ENCODE assay signal across 15 mouse cellular contexts in genomic region chr12:83106120-83106517, GRCm38 (mm10).
A peak's percentile ranks its signal among the peaks of the same experiment; 100 is the strongest.
DNase-seq lines count a peak whose midpoint lies in the region; ATAC-seq and TF ChIP-seq lines count a peak whose summit lies in the region.
"Had no signal": no experiment of that assay in that cellular context is flagged by ENCODE, and none has a peak within 500 bp of the region (broad histone marks: within the 10 kb centered on the region; RNA-seq: fewer than 3 reads in every experiment).

No protein-coding gene starts in this region.

- DNase-seq in lung, embryonic 14.5 days = no peak
- no peak for DNase-seq in lung, postnatal 4 days
- DNase-seq in G1E (ENCODE audit: low spot score) = no peak
- DNase-seq in layer of hippocampus, postnatal 14 days (ENCODE audit: low spot score in 2 of 2) = no peak
- no peak for DNase-seq in layer of hippocampus, adult 2 months (ENCODE audit: low spot score in 2 of 2)
- DNase-seq: B cell, adult 2 months; cerebellum, adult 8-10 months; gastrocnemius, postnatal 10 days had no signal

- H3K4me2 ChIP-seq in lung, embryonic 14.5 days = no peak overlapping the region
- H3K4me2 ChIP-seq in liver, embryonic 15.5 days = peak overlapping the region; percentile 27
- H3K4me2 ChIP-seq: heart, embryonic 13.5 days; hindbrain, embryonic 12.5 days; limb, embryonic 13.5 days; midbrain, embryonic 12.5 days had no signal

- H3K27ac ChIP-seq in lung, embryonic 14.5 days (ENCODE audit: low read depth) = peak overlapping the region; percentile 42; the same call in 1 of the 2 replicates
- H3K27ac ChIP-seq in liver, embryonic 15.5 days (replicated peaks) = no peak overlapping the region
- no peak overlapping the region for H3K27ac ChIP-seq in layer of hippocampus, adult 2 months
- H3K27ac ChIP-seq: heart, embryonic 13.5 days; hindbrain, embryonic 12.5 days; limb, embryonic 13.5 days; midbrain, embryonic 12.5 days had no signal

- no peaks in the 10 kb centered on the region for H3K4me1 ChIP-seq in lung, embryonic 14.5 days (ENCODE audit: insufficient read depth)
- peaks cover 20% of the 10 kb centered on the region for H3K4me1 ChIP-seq in G1E (ENCODE audit: insufficient read depth, low read depth, low read length)
- H3K4me1 ChIP-seq in liver, embryonic 15.5 days (replicated peaks) = peaks cover 31% of the 10 kb centered on the region
- H3K4me1 ChIP-seq: hindbrain, embryonic 12.5 days; limb, embryonic 13.5 days had no signal

- no peaks in the 10 kb centered on the region for H3K36me3 ChIP-seq in lung, embryonic 14.5 days (ENCODE audit: insufficient read depth)
- no peaks in the 10 kb centered on the region for H3K36me3 ChIP-seq in G1E (replicated peaks)
- no peaks in the 10 kb centered on the region for H3K36me3 ChIP-seq in liver, embryonic 15.5 days (replicated peaks)
- H3K36me3 ChIP-seq: heart, embryonic 13.5 days; hindbrain, embryonic 12.5 days; limb, embryonic 13.5 days; midbrain, embryonic 12.5 days had no signal

- no peaks in the 10 kb centered on the region for H3K9me3 ChIP-seq in lung, embryonic 14.5 days (ENCODE audit: low read depth, low read length)
- no peaks in the 10 kb centered on the region for H3K9me3 ChIP-seq in G1E (replicated peaks)
- H3K9me3 ChIP-seq in liver, embryonic 15.5 days (replicated peaks) = no peaks in the 10 kb centered on the region
- H3K9me3 ChIP-seq: heart, embryonic 13.5 days; hindbrain, embryonic 12.5 days; limb, embryonic 13.5 days; midbrain, embryonic 12.5 days had no signal

- H3K4me3 ChIP-seq in lung, embryonic 14.5 days (ENCODE audit: low read depth, low read length) = no peak overlapping the region
- no peak overlapping the region for H3K4me3 ChIP-seq in G1E (ENCODE audit: low read depth, low read length)
- no peak overlapping the region for H3K4me3 ChIP-seq in liver, embryonic 15.5 days (replicated peaks)
- no peak overlapping the region for H3K4me3 ChIP-seq in layer of hippocampus, adult 2 months
- H3K4me3 ChIP-seq: heart, embryonic 13.5 days; hindbrain, embryonic 12.5 days; limb, embryonic 13.5 days; midbrain, embryonic 12.5 days had no signal

- ATAC-seq in lung, embryonic 14.5 days (ENCODE audit: insufficient read depth) = peak; percentile 58; the same call in 1 of the 2 replicates
- peak; percentile 34 for ATAC-seq in G1E (ENCODE audit: extremely low read depth, insufficient number of reproducible peaks, low FRiP score, poor library complexity, severe bottlenecking)
- ATAC-seq in erythroid progenitor cell, adult 5-6 weeks (replicated peaks; ENCODE audit: low FRiP score, poor library complexity, severe bottlenecking) = 0 out of 2 replicates have a peak, but pooled peaks have one; percentile 29
- 0 out of 2 replicates have a peak, but pooled peaks have one; percentile 55 for ATAC-seq in liver, embryonic 15.5 days (ENCODE audit: insufficient read depth)
- ATAC-seq: forebrain, embryonic 16.5 days had no signal

- TF ChIP-seq CTCF in lung, embryonic 14.5 days (IDR thresholded peaks at IDR 0.05; ENCODE audit: low read depth) = no peak
- TF ChIP-seq CTCF in G1E (IDR thresholded peaks at IDR 0.05; ENCODE audit: low read depth, low read length) = no peak
- no peak for TF ChIP-seq CTCF in layer of hippocampus, adult 2 months (conservative IDR thresholded peaks at IDR 0.05)

- no peaks in the 10 kb centered on the region for H3K27me3 ChIP-seq in lung, embryonic 14.5 days (ENCODE audit: insufficient read depth, low read length)
- peaks cover 24% of the 10 kb centered on the region for H3K27me3 ChIP-seq in G1E (ENCODE audit: insufficient read depth, low read length)
- no peaks in the 10 kb centered on the region for H3K27me3 ChIP-seq in liver, embryonic 15.5 days
- H3K27me3 ChIP-seq: heart, embryonic 13.5 days; hindbrain, embryonic 12.5 days; midbrain, embryonic 12.5 days had no signal

- no peak overlapping the region for H3K9ac ChIP-seq in lung, embryonic 14.5 days
- no peak overlapping the region for H3K9ac ChIP-seq in liver, embryonic 15.5 days
- H3K9ac ChIP-seq: heart, embryonic 13.5 days; hindbrain, embryonic 12.5 days; limb, embryonic 13.5 days; midbrain, embryonic 12.5 days had no signal

- WGBS in lung, embryonic 14.5 days = 52% methylated on average over 5 of the region's 5 CpGs
- WGBS in liver, embryonic 15.5 days (ENCODE audit: insufficient replicate concordance) = 42% methylated on average over 5 of the region's 5 CpGs
